Mouse (Mus musculus) heart, postnatal 0 days (tissue): ENCODE measurements at regions not wholly inside any gene's neighbourhood (a gene's known extent, or its start where the extent isn't known, plus 50 kb on each side); places are given as distances from the start of the nearest gene placed in this dataset.
"Not testable (repeated sequence)": the region's sequence is repeated elsewhere in the genome, so short reads cannot be mapped to it uniquely, and the experiment has no call there.

Source experiments
- ATAC-seq: fragments of 200-750 bp; cut with Nextera tagmentation; 2 replicates; pipeline ENCODE4 v1.8.0; 2017; ENCODE audit warnings: low read depth, moderate number of reproducible peaks, moderate library complexity; ENCODE audit not compliant: insufficient read depth
- DNase-seq: peaks from one replicate; pipeline ENCODE4 v3.0.0-alpha.2; 2016; ENCODE audit warnings: low spot score
- H3K27ac ChIP-seq: fragments of 300-500 bp; sonication (generic); 2 replicates; pipeline ENCODE4 v1.5.1; 2014; ENCODE audit warnings: low read depth, mild to moderate bottlenecking
- H3K27me3 ChIP-seq: fragments of 300-500 bp; sonication (generic); 2 replicates; pipeline ENCODE4 v1.6.1; 2014; ENCODE audit warnings: low read length, mixed read lengths; ENCODE audit not compliant: control insufficient read depth, insufficient read depth
- H3K36me3 ChIP-seq: fragments of 300-500 bp; sonication (generic); replicated peaks from 2 replicates; pipeline ENCODE4 v1.6.1; 2014; ENCODE audit warnings: low read length, mixed read lengths; ENCODE audit not compliant: control insufficient read depth, insufficient read depth
- H3K4me1 ChIP-seq: fragments of 300-500 bp; sonication (generic); 2 replicates; pipeline ENCODE4 v1.6.1; 2014; ENCODE audit warnings: antibody characterized with exemption; ENCODE audit not compliant: control insufficient read depth, insufficient read depth
- H3K4me2 ChIP-seq: fragments of 300-500 bp; sonication (generic); 2 replicates; pipeline ENCODE4 v1.6.1; 2014; ENCODE audit warnings: low read depth, mild to moderate bottlenecking, low read length, moderate library complexity
- H3K4me3 ChIP-seq: fragments of 300-500 bp; sonication (generic); 2 replicates; pipeline ENCODE4 v1.5.1; 2014; ENCODE audit warnings: low read depth, low read length
- H3K9ac ChIP-seq: fragments of 300-500 bp; sonication (generic); replicated peaks from 2 replicates; pipeline ENCODE4 v1.6.1; 2014; ENCODE audit warnings: low read depth, low read length, mixed read lengths
- H3K9me3 ChIP-seq: fragments of 300-500 bp; sonication (generic); replicated peaks from 2 replicates; pipeline ENCODE4 v1.6.1; 2016; ENCODE audit warnings: low read length; ENCODE audit not compliant: control insufficient read depth
- CTCF ChIP-seq: IDR thresholded peaks from 2 replicates; pipeline ENCODE4 v1.5.1; 2016; ENCODE audit warnings: antibody characterized with exemption, control low read depth, low read depth
- EP300 ChIP-seq: IDR thresholded peaks from 2 replicates; pipeline ENCODE4 v1.6.1; 2016; ENCODE audit warnings: antibody characterized with exemption, low read depth
- WGBS: fragments of 180-500 bp; shearing (Covaris S2); extraction: QIAGEN DNeasy Blood & Tissue Kit; methylation state at CpG from one replicate; pipeline ENCODE4 v1.1.7; 2014; 5-methylcytosine and 5-hydroxymethylcytosine counted together

- ATAC-seq (no peak), DNase-seq (no peak)
- WGBS = 79% methylated on average over 9 of the region's 9 CpGs
- H3K9me3 ChIP-seq = no peaks in the 10 kb centered on the region
- no peak for TF ChIP-seq CTCF
- no peak for TF ChIP-seq EP300
- no peaks in the 10 kb centered on the region for H3K36me3 ChIP-seq
- H3K9ac ChIP-seq = no peak overlapping the region
- H3K4me1 ChIP-seq = no peaks in the 10 kb centered on the region
- H3K27me3 ChIP-seq = no peaks in the 10 kb centered on the region
- no peak overlapping the region for H3K4me2 ChIP-seq
- no peak overlapping the region for H3K4me3 ChIP-seq
- H3K27ac ChIP-seq = no peak overlapping the region
These were observed 283.4 kb upstream of the Cdh4 start for GRCm38 (mm10) chr2:179158881-179159280.

- H3K9me3 ChIP-seq = no peaks in the 10 kb centered on the region
- H3K4me3 ChIP-seq = no peak overlapping the region
- 69% methylated on average over 5 of the region's 5 CpGs for WGBS
These were observed 279.1 kb upstream of the Cdh4 start for GRCm38 (mm10) chr2:179163116-179163515.

GRCm38 (mm10) chr2:179170157-179170556 is 272.1 kb upstream of the Cdh4 start:
- Histone ChIP-seq H3K9me3 (no peaks in the 10 kb centered on the region), H3K27me3 (0 out of 2 replicates have a peak, but pooled peaks cover 4% of the 10 kb centered on the region), H3K9ac (no peak overlapping the region), H3K36me3 (no peaks in the 10 kb centered on the region), H3K4me1 (no peaks in the 10 kb centered on the region), H3K27ac (no peak overlapping the region), H3K4me3 (no peak overlapping the region), H3K4me2 (no peak overlapping the region)
- TF ChIP-seq CTCF (no peak), EP300 (no peak)
- ATAC-seq (no peak), DNase-seq (no peak)
- WGBS = 5% methylated on average over 6 of the region's 6 CpGs

More at GRCm38 (mm10) chr2:179163116-179163515, 279.1 kb upstream of the Cdh4 start:
- no peak overlapping the region for H3K9ac ChIP-seq
- no peaks in the 10 kb centered on the region for H3K27me3 ChIP-seq
- DNase-seq (no peak), ATAC-seq (no peak)
- TF ChIP-seq CTCF (no peak), EP300 (no peak)
- no peaks in the 10 kb centered on the region for H3K36me3 ChIP-seq
- no peak overlapping the region for H3K27ac ChIP-seq
- no peaks in the 10 kb centered on the region for H3K4me1 ChIP-seq
- no peak overlapping the region for H3K4me2 ChIP-seq

GRCm38 (mm10) chr2:179170608-179171007 is 271.6 kb upstream of the Cdh4 start:
- DNase-seq = no peak
- H3K27ac ChIP-seq = no peak overlapping the region
- no peak overlapping the region for H3K9ac ChIP-seq
- H3K27me3 ChIP-seq = 0 out of 2 replicates have a peak, but pooled peaks cover 4% of the 10 kb centered on the region
- no peak overlapping the region for H3K4me3 ChIP-seq
- TF ChIP-seq CTCF (no peak), EP300 (no peak)
- no peaks in the 10 kb centered on the region for H3K4me1 ChIP-seq
- ATAC-seq = no peak
- WGBS = 8% methylated on average over 3 of the region's 3 CpGs
- no peaks in the 10 kb centered on the region for H3K36me3 ChIP-seq
- H3K4me2 ChIP-seq = no peak overlapping the region
- H3K9me3 ChIP-seq = no peaks in the 10 kb centered on the region

GRCm38 (mm10) chr2:179176835-179177530 is 265.2 kb upstream of the Cdh4 start:
- H3K4me3 ChIP-seq = peak overlapping the region; percentile 9; the same call in 1 of the 2 replicates
- WGBS = 5% methylated on average over 16 of the region's 35 CpGs
- H3K27ac ChIP-seq, DNase-seq, H3K9ac ChIP-seq, H3K27me3 ChIP-seq, H3K36me3 ChIP-seq, H3K9me3 ChIP-seq, H3K4me2 ChIP-seq, H3K4me1 ChIP-seq: not testable (repeated sequence)
- 0 out of 2 replicates have a peak, but pooled peaks have one; percentile 14 for ATAC-seq

GRCm38 (mm10) chr2:179181366-179181765 is 260.9 kb upstream of the Cdh4 start:
- TF ChIP-seq CTCF (no peak), EP300 (no peak)
- Histone ChIP-seq H3K27ac (no peak overlapping the region), H3K4me1 (no peaks in the 10 kb centered on the region), H3K36me3 (no peaks in the 10 kb centered on the region), H3K9me3 (no peaks in the 10 kb centered on the region), H3K9ac (no peak overlapping the region), H3K4me2 (no peak overlapping the region), H3K4me3 (no peak overlapping the region), H3K27me3 (0 out of 2 replicates have a peak, but pooled peaks cover 4% of the 10 kb centered on the region)
- DNase-seq = no peak
- WGBS = 59% methylated on average over 3 of the region's 3 CpGs
- no peak for ATAC-seq
